Mouse (Mus musculus) CH12.LX (cell line): ENCODE data around the gene Polr2f. TPM values are rescaled to one million over a fixed set of nuclear protein-coding genes. Genes with fewer than 3 reads are reported as not detected.

Experiments
- DNase-seq: peaks from one replicate; pipeline ENCODE4 v3.0.0-alpha.2; 2013; ENCODE audit errors: extremely low read depth
- H3K27ac ChIP-seq: 2 replicates; pipeline ENCODE4 v1.5.1; 2012; ENCODE audit warnings: low read depth, mild to moderate bottlenecking, control low read depth, moderate library complexity; ENCODE audit not compliant: insufficient read depth
- H3K27me3 ChIP-seq: replicated peaks from 2 replicates; pipeline ENCODE3; 2012; ENCODE audit warnings: inconsistent platforms
- H3K36me3 ChIP-seq, 2 experiments: replicated peaks in 1 of 2; 2 replicates each; pipeline versions ENCODE3 to v1.6.1; 2012; ENCODE audit warnings: inconsistent platforms in 1 of 2, low read length in 1 of 2, mild to moderate bottlenecking in 1 of 2, mixed read lengths in 1 of 2, moderate library complexity in 1 of 2; ENCODE audit not compliant: control insufficient read depth in 1 of 2, insufficient read depth in 1 of 2
- H3K4me1 ChIP-seq, 2 experiments: 2 replicates each; pipeline ENCODE4 v1.6.1; 2012; ENCODE audit warnings: inconsistent platforms in 1 of 2, moderate library complexity in 1 of 2; ENCODE audit not compliant: insufficient read depth in 2 of 2, control insufficient read depth in 1 of 2
- H3K4me2 ChIP-seq: 2 replicates; pipeline ENCODE4 v1.6.1; 2012; ENCODE audit warnings: low read depth, mild to moderate bottlenecking, control low read depth; ENCODE audit not compliant: poor library complexity, insufficient read depth, severe bottlenecking
- H3K4me3 ChIP-seq, 3 experiments: fragments of 150-350 bp in 1 of 3; sonication (generic) in 1 of 3; replicated peaks in 1 of 3; 2 replicates each; pipeline versions ENCODE3 to v1.5.1; 2011 to 2012; ENCODE audit warnings: low read depth in 2 of 3, low read length in 2 of 3, mild to moderate bottlenecking in 2 of 3, moderate library complexity in 2 of 3, control low read depth in 1 of 3, improper control_type of control experiment in 1 of 3, inconsistent platforms in 1 of 3, mixed read lengths in 1 of 3; ENCODE audit not compliant: poor library complexity in 1 of 3
- H3K79me2 ChIP-seq: replicated peaks from 2 replicates; pipeline ENCODE4 v1.6.1; 2012; ENCODE audit warnings: mild to moderate bottlenecking, moderate library complexity; ENCODE audit not compliant: control insufficient read depth, poor library complexity, insufficient read depth, severe bottlenecking; ENCODE audit errors: extremely low read depth
- H3K9ac ChIP-seq: 2 replicates; pipeline ENCODE4 v1.6.1; 2012; ENCODE audit warnings: low read depth, mild to moderate bottlenecking, control low read depth, moderate library complexity; ENCODE audit not compliant: insufficient read depth
- H3K9me3 ChIP-seq: replicated peaks from 2 replicates; pipeline ENCODE3; 2012; ENCODE audit warnings: low read length, inconsistent platforms, mixed read lengths
- BHLHE40 ChIP-seq: IDR thresholded peaks from 2 replicates; pipeline ENCODE4 v1.6.1; 2011; ENCODE audit warnings: mild to moderate bottlenecking, low read depth, low read length, improper control_type of control experiment
- CHD1 ChIP-seq: IDR thresholded peaks from 2 replicates; pipeline ENCODE4 v1.6.1; 2012; ENCODE audit warnings: low read depth, low read length, improper control_type of control experiment, inconsistent platforms
- CHD2 ChIP-seq: IDR thresholded peaks from 2 replicates; pipeline ENCODE4 v1.6.1; 2011; ENCODE audit warnings: low read length, improper control_type of control experiment
- CTCF ChIP-seq, 2 experiments: IDR thresholded peaks in 1 of 2; conservative IDR thresholded peaks in 1 of 2; 2 replicates each; pipeline ENCODE4 v1.5.1; 2011 to 2012; ENCODE audit warnings: low read depth in 2 of 2, low read length in 2 of 2, improper control_type of control experiment in 1 of 2, inconsistent platforms in 1 of 2, mild to moderate bottlenecking in 1 of 2, moderate library complexity in 1 of 2
- E2F4 ChIP-seq: IDR thresholded peaks from 2 replicates; pipeline ENCODE4 v1.6.1; 2011; ENCODE audit warnings: low read depth, low read length, improper control_type of control experiment; ENCODE audit not compliant: insufficient replicate concordance
- ELF1 ChIP-seq: IDR thresholded peaks from 2 replicates; pipeline ENCODE4 v1.6.1; 2014; ENCODE audit warnings: low read depth, mild to moderate bottlenecking, inconsistent platforms, low read length, improper control_type of control experiment
- ETS1 ChIP-seq: conservative IDR thresholded peaks from 2 replicates; pipeline ENCODE4 v1.6.1; 2012; ENCODE audit warnings: low read depth, mild to moderate bottlenecking, inconsistent platforms, low read length, improper control_type of control experiment, moderate library complexity
- HCFC1 ChIP-seq: IDR thresholded peaks from 2 replicates; pipeline ENCODE4 v1.6.1; 2012; ENCODE audit warnings: low read depth, mild to moderate bottlenecking, inconsistent platforms, low read length, improper control_type of control experiment
- IRF4 ChIP-seq: IDR thresholded peaks from 2 replicates; pipeline ENCODE4 v1.6.1; 2014; ENCODE audit warnings: low read depth, mild to moderate bottlenecking, inconsistent platforms, low read length, improper control_type of control experiment
- JUN ChIP-seq: IDR thresholded peaks from 2 replicates; pipeline ENCODE4 v1.6.1; 2011; ENCODE audit warnings: low read depth, mild to moderate bottlenecking, low read length, improper control_type of control experiment, moderate library complexity; ENCODE audit not compliant: insufficient read depth
- JUND ChIP-seq: conservative IDR thresholded peaks from 2 replicates; pipeline ENCODE4 v1.6.1; 2011; ENCODE audit warnings: low read depth, low read length, improper control_type of control experiment
- KAT2A ChIP-seq: IDR thresholded peaks from 2 replicates; pipeline ENCODE4 v1.6.1; 2012; ENCODE audit warnings: low read length, improper control_type of control experiment, inconsistent platforms; ENCODE audit not compliant: insufficient replicate concordance
- MAFK ChIP-seq: IDR thresholded peaks from 2 replicates; pipeline ENCODE4 v1.6.1; 2011; ENCODE audit warnings: low read length, improper control_type of control experiment; ENCODE audit not compliant: insufficient replicate concordance
- MAX ChIP-seq: IDR thresholded peaks from 2 replicates; pipeline ENCODE4 v1.6.1; 2011; ENCODE audit warnings: low read length, improper control_type of control experiment
- MAZ ChIP-seq: IDR thresholded peaks from 2 replicates; pipeline ENCODE4 v1.6.1; 2012; ENCODE audit warnings: low read depth, mild to moderate bottlenecking, inconsistent platforms, low read length, improper control_type of control experiment, moderate library complexity
- MEF2A ChIP-seq: IDR thresholded peaks from 2 replicates; pipeline ENCODE4 v1.6.1; 2014; ENCODE audit warnings: low read depth, mild to moderate bottlenecking, inconsistent platforms, low read length, improper control_type of control experiment, borderline replicate concordance
- MXI1 ChIP-seq: IDR thresholded peaks from 2 replicates; pipeline ENCODE4 v1.6.1; 2011; ENCODE audit warnings: mild to moderate bottlenecking, low read depth, low read length, improper control_type of control experiment
- NELFE ChIP-seq: IDR thresholded peaks from 2 replicates; pipeline ENCODE4 v1.6.1; 2011; ENCODE audit warnings: low read depth, low read length, improper control_type of control experiment
- PAX5 ChIP-seq: IDR thresholded peaks from 2 replicates; pipeline ENCODE4 v1.6.1; 2012; ENCODE audit warnings: low read length, inconsistent platforms, mixed read lengths
- POLR2AphosphoS2 ChIP-seq: IDR thresholded peaks from 2 replicates; pipeline ENCODE4 v1.6.1; 2011; ENCODE audit warnings: low read depth, low read length, improper control_type of control experiment
- RAD21 ChIP-seq: IDR thresholded peaks from 2 replicates; pipeline ENCODE4 v1.6.1; 2011; ENCODE audit warnings: low read depth, mild to moderate bottlenecking, low read length, improper control_type of control experiment, moderate library complexity
- RCOR1 ChIP-seq: conservative IDR thresholded peaks from 2 replicates; pipeline ENCODE4 v1.6.1; 2012; ENCODE audit warnings: low read depth, mild to moderate bottlenecking, inconsistent platforms, low read length, improper control_type of control experiment
- SIN3A ChIP-seq: IDR thresholded peaks from 2 replicates; pipeline ENCODE4 v1.6.1; 2012; ENCODE audit warnings: low read length, improper control_type of control experiment, inconsistent platforms
- SMC3 ChIP-seq: IDR thresholded peaks from 2 replicates; pipeline ENCODE4 v1.6.1; 2011; ENCODE audit warnings: low read depth, low read length, improper control_type of control experiment
- TBP ChIP-seq: conservative IDR thresholded peaks from 2 replicates; pipeline ENCODE4 v1.6.1; 2011; ENCODE audit warnings: low read depth, low read length, improper control_type of control experiment
- TCF12 ChIP-seq: IDR thresholded peaks from 2 replicates; pipeline ENCODE4 v1.6.1; 2014; ENCODE audit warnings: low read depth, mild to moderate bottlenecking, inconsistent platforms, low read length, improper control_type of control experiment
- USF2 ChIP-seq: conservative IDR thresholded peaks from 2 replicates; pipeline ENCODE4 v1.6.1; 2011; ENCODE audit warnings: low read depth, low read length, improper control_type of control experiment
- ZC3H11A ChIP-seq: IDR thresholded peaks from 2 replicates; pipeline ENCODE4 v1.6.1; 2012; ENCODE audit warnings: low read depth, mild to moderate bottlenecking, inconsistent platforms, low read length, improper control_type of control experiment
- ZKSCAN1 ChIP-seq: IDR thresholded peaks from 2 replicates; pipeline ENCODE4 v1.6.1; 2012; ENCODE audit warnings: low read depth, inconsistent platforms, low read length, improper control_type of control experiment, borderline replicate concordance
- ZMIZ1 ChIP-seq: IDR thresholded peaks from 2 replicates; pipeline ENCODE4 v1.6.1; 2012; ENCODE audit warnings: low read depth, mild to moderate bottlenecking, inconsistent platforms, low read length, improper control_type of control experiment
- ZNF384 ChIP-seq: IDR thresholded peaks from 2 replicates; pipeline ENCODE4 v1.6.1; 2012; ENCODE audit warnings: low read depth, low read length, improper control_type of control experiment, inconsistent platforms
- dilution Hi-C: fragments of 300-500 bp; cut with MboI; formaldehyde crosslinking; loops from 2 replicates; pipeline ENCODE4 v1.14.3; 2020; ENCODE audit warnings: low sequenced_read_pairs; ENCODE audit not compliant: extremely low pct_unique_long_range_greater_than_20kb, extremely low pct_ligation_motif_present
- in situ Hi-C: fragments of 300-500 bp; cut with MboI; formaldehyde crosslinking; loops from 3 replicates; pipeline ENCODE4 v1.14.3; 2019; ENCODE audit warnings: low sequenced_read_pairs, low pct_ligation_motif_present, low pct_unique_long_range_greater_than_20kb, mixed read lengths
- polyA plus RNA-seq: library from polyadenylated mRNA; unstranded; fragments of >175 nt; gene quantifications from 2 replicates; pipeline ENCODE4 v1.2.1, GENCODE M21; 2012; ENCODE audit warnings: low read depth; ENCODE audit not compliant: insufficient read length
- total RNA-seq, 2 experiments: library from RNA; depleted of rRNA; stranded (reverse); fragments of 300-350 nt in 1 of 2; fragments of >200 nt in 1 of 2; gene quantifications; 2 replicates each; pipeline ENCODE4 v1.2.3; 2012 to 2014

Polr2f gene
- total and polyA plus RNA-seq, 3 experiments, result 218 to 414 (median 286) TPM

GRCm38 (mm10) chr15:79135783-79136575 lies 4.8 kb upstream of the Polr2f start:
- H3K36me3 ChIP-seq, result peaks cover 29 to 45% of the 10 kb centered on the region in 2 experiments
- no peak overlapping the region for H3K27ac ChIP-seq
- no peak for TF ChIP-seq MEF2A
- TF ChIP-seq MAZ, result no peak
- TF ChIP-seq KAT2A, result no peak
- no peak for TF ChIP-seq ETS1
- no peak for TF ChIP-seq PAX5
- peaks cover 5% of the 10 kb centered on the region for H3K27me3 ChIP-seq
- no peak for DNase-seq
- no peak overlapping the region for H3K9ac ChIP-seq
- in situ Hi-C loops (loop anchor here (5.0 kb wide), 1 partner anchor 39 kb away; no protein-coding TSS in a partner anchor), dilution Hi-C loops (no loop called here)
- H3K9me3 ChIP-seq, result no peaks in the 10 kb centered on the region
- no peaks in the 10 kb centered on the region for H3K79me2 ChIP-seq
- no peak overlapping the region for H3K4me2 ChIP-seq
- peaks cover 0 to 16% of the 10 kb centered on the region in 2 experiments; a peak in 2 of 4 replicates for H3K4me1 ChIP-seq
- no peak overlapping the region for H3K4me3 ChIP-seq

GRCm38 (mm10) chr15:79139640-79140039 lies 1.2 kb upstream of the Polr2f start:
- Histone ChIP-seq H3K36me3 (peaks cover 6 to 24% of the 10 kb centered on the region in 2 experiments), H3K9me3 (no peaks in the 10 kb centered on the region), H3K9ac (no peak overlapping the region), H3K4me3 (no peak overlapping the region), H3K4me2 (no peak overlapping the region), H3K4me1 (peaks cover 4 to 34% of the 10 kb centered on the region in 2 experiments; a peak in 3 of 4 replicates), H3K27me3 (peaks cover 5% of the 10 kb centered on the region), H3K27ac (no peak overlapping the region), H3K79me2 (peaks cover 27% of the 10 kb centered on the region)
- dilution Hi-C loops (no loop called here), in situ Hi-C loops (loop anchor here (5.0 kb wide), 1 partner anchor 42 kb away; no protein-coding TSS in a partner anchor)
- no peak for DNase-seq
- TF ChIP-seq ZC3H11A (no peak), KAT2A (no peak), SIN3A (no peak), JUND (no peak), PAX5 (no peak), MXI1 (peak; percentile 42; the same call in 1 of the 2 replicates), ZNF384 (no peak), USF2 (no peak), BHLHE40 (no peak), NELFE (no peak), ZMIZ1 (no peak), CHD1 (no peak), CHD2 (no peak), E2F4 (no peak), SMC3 (no peak), MAFK (no peak), HCFC1 (no peak), POLR2AphosphoS2 (no peak), JUN (no peak), ELF1 (no peak), ETS1 (no peak), ZKSCAN1 (no peak), TCF12 (no peak), MAX (peak; percentile 76), CTCF (conservative IDR thresholded peaks at IDR 0.05 in 1 of 2, IDR thresholded peaks at IDR 0.05 in 1 of 2; ENCODE audit: low read depth in 2 of 2, low read length in 2 of 2) (peak; percentile 17 to 55; a peak in 2 of 4 replicates), TBP (no peak), MAZ (no peak), RCOR1 (no peak), RAD21 (peak; percentile 26), IRF4 (no peak)
